Mouse (Mus musculus): ENCODE measurements around the gene Klrb1c. TPM values are rescaled to one million over a fixed set of nuclear protein-coding genes. Genes with fewer than 3 reads are reported as not detected.
"Not testable (repeated sequence)": the region's sequence is repeated elsewhere in the genome, so short reads cannot be mapped to it uniquely, and the experiment has no call there.

Klrb1c gene
- polyA plus RNA-seq, 1 experiment from 2014 or later = 0.39 TPM

- not testable (repeated sequence) for H3K9me3 ChIP-seq (replicated peaks; ENCODE audit: control insufficient read depth, low read length); H3K27ac ChIP-seq (ENCODE audit: low read length); H3K4me2 ChIP-seq (ENCODE audit: low read depth, low read length); H3K36me3 ChIP-seq (ENCODE audit: control insufficient read depth, insufficient read depth); H3K4me1 ChIP-seq (ENCODE audit: control insufficient read depth, insufficient read depth, low read length); H3K4me3 ChIP-seq (ENCODE audit: low read length); H3K9ac ChIP-seq (ENCODE audit: low read length); H3K27me3 ChIP-seq (ENCODE audit: control insufficient read depth, insufficient read depth, low read length); ATAC-seq (replicated peaks; ENCODE audit: extremely low read depth, insufficient read depth, low FRiP score)
- WGBS = 78% methylated on average over 6 of the region's 6 CpGs
Measured at GRCm38 (mm10) chr6:128747006-128747405, 42.0 kb downstream of the Klrb1c start.

GRCm38 (mm10) chr6:128737445-128737844 is 51.6 kb downstream of the Klrb1c start:
- WGBS = 76% methylated on average over 7 of the region's 7 CpGs
- H3K36me3 ChIP-seq (ENCODE audit: control insufficient read depth, insufficient read depth) = no peaks in the 10 kb centered on the region
- H3K9ac ChIP-seq (ENCODE audit: low read length) = no peak overlapping the region
- H3K4me2 ChIP-seq (ENCODE audit: low read depth, low read length) = no peak overlapping the region
- H3K4me3 ChIP-seq (ENCODE audit: low read length) = no peak overlapping the region
- no peak for ATAC-seq (replicated peaks; ENCODE audit: extremely low read depth, insufficient read depth, low FRiP score)
- H3K27ac ChIP-seq (ENCODE audit: low read length) = no peak overlapping the region
- H3K9me3 ChIP-seq (replicated peaks; ENCODE audit: control insufficient read depth, low read length) = no peaks in the 10 kb centered on the region
- no peaks in the 10 kb centered on the region for H3K27me3 ChIP-seq (ENCODE audit: control insufficient read depth, insufficient read depth, low read length)
- H3K4me1 ChIP-seq (ENCODE audit: control insufficient read depth, insufficient read depth, low read length) = no peaks in the 10 kb centered on the region

GRCm38 (mm10) chr6:128736100-128736499 is 52.9 kb downstream of the Klrb1c start:
- Histone ChIP-seq H3K27me3 (ENCODE audit: control insufficient read depth, insufficient read depth, low read length) (no peaks in the 10 kb centered on the region), H3K36me3 (ENCODE audit: control insufficient read depth, insufficient read depth) (no peaks in the 10 kb centered on the region), H3K27ac (ENCODE audit: low read length) (no peak overlapping the region), H3K4me1 (ENCODE audit: control insufficient read depth, insufficient read depth, low read length) (no peaks in the 10 kb centered on the region), H3K4me3 (ENCODE audit: low read length) (no peak overlapping the region), H3K9me3 (replicated peaks; ENCODE audit: control insufficient read depth, low read length) (no peaks in the 10 kb centered on the region), H3K9ac (ENCODE audit: low read length) (no peak overlapping the region), H3K4me2 (ENCODE audit: low read depth, low read length) (no peak overlapping the region)
- no peak for ATAC-seq (replicated peaks; ENCODE audit: extremely low read depth, insufficient read depth, low FRiP score)

GRCm38 (mm10) chr6:128734896-128735295 is 54.1 kb downstream of the Klrb1c start:
- no peaks in the 10 kb centered on the region for H3K36me3 ChIP-seq (ENCODE audit: control insufficient read depth, insufficient read depth)
- H3K27ac ChIP-seq (ENCODE audit: low read length) = no peak overlapping the region
- no peak for ATAC-seq (replicated peaks; ENCODE audit: extremely low read depth, insufficient read depth, low FRiP score)
- no peak overlapping the region for H3K9ac ChIP-seq (ENCODE audit: low read length)
- H3K4me3 ChIP-seq (ENCODE audit: low read length) = no peak overlapping the region
- H3K9me3 ChIP-seq (replicated peaks; ENCODE audit: control insufficient read depth, low read length) = no peaks in the 10 kb centered on the region
- no peaks in the 10 kb centered on the region for H3K4me1 ChIP-seq (ENCODE audit: control insufficient read depth, insufficient read depth, low read length)
- H3K4me2 ChIP-seq (ENCODE audit: low read depth, low read length) = no peak overlapping the region
- H3K27me3 ChIP-seq (ENCODE audit: control insufficient read depth, insufficient read depth, low read length) = no peaks in the 10 kb centered on the region

GRCm38 (mm10) chr6:128733908-128734679 is 54.9 kb downstream of the Klrb1c start:
- Histone ChIP-seq H3K27me3 (ENCODE audit: control insufficient read depth, insufficient read depth, low read length) (no peaks in the 10 kb centered on the region), H3K9me3 (replicated peaks; ENCODE audit: control insufficient read depth, low read length) (no peaks in the 10 kb centered on the region), H3K4me2 (ENCODE audit: low read depth, low read length) (no peak overlapping the region), H3K9ac (ENCODE audit: low read length) (no peak overlapping the region), H3K27ac (ENCODE audit: low read length) (no peak overlapping the region), H3K4me3 (ENCODE audit: low read length) (no peak overlapping the region), H3K4me1 (ENCODE audit: control insufficient read depth, insufficient read depth, low read length) (no peaks in the 10 kb centered on the region), H3K36me3 (ENCODE audit: control insufficient read depth, insufficient read depth) (no peaks in the 10 kb centered on the region)
- WGBS = 51% methylated on average over 5 of the region's 5 CpGs
- ATAC-seq (replicated peaks; ENCODE audit: extremely low read depth, insufficient read depth, low FRiP score) = no peak

GRCm38 (mm10) chr6:128732032-128732431 is 57.0 kb downstream of the Klrb1c start:
- WGBS = 74% methylated on average over 3 of the region's 3 CpGs
- Histone ChIP-seq H3K9ac (ENCODE audit: low read length) (no peak overlapping the region), H3K9me3 (replicated peaks; ENCODE audit: control insufficient read depth, low read length) (no peaks in the 10 kb centered on the region), H3K4me3 (ENCODE audit: low read length) (no peak overlapping the region), H3K36me3 (ENCODE audit: control insufficient read depth, insufficient read depth) (no peaks in the 10 kb centered on the region), H3K27me3 (ENCODE audit: control insufficient read depth, insufficient read depth, low read length) (no peaks in the 10 kb centered on the region), H3K4me1 (ENCODE audit: control insufficient read depth, insufficient read depth, low read length) (no peaks in the 10 kb centered on the region), H3K27ac (ENCODE audit: low read length) (no peak overlapping the region), H3K4me2 (ENCODE audit: low read depth, low read length) (no peak overlapping the region)
- no peak for ATAC-seq (replicated peaks; ENCODE audit: extremely low read depth, insufficient read depth, low FRiP score)

Other genes with a start within 250 kb of the Klrb1c start
- gene A2ml1, start 207.6 kb downstream of the Klrb1c start, polyA plus RNA-seq (2015; fragmentation: Nextera tagmentation; extraction: Ambion mirVana) = 1.8 and 2.0 TPM in 2 replicates
- gene Klrb1a, start 165.7 kb downstream of the Klrb1c start, polyA plus RNA-seq (2015; fragmentation: Nextera tagmentation; extraction: Ambion mirVana) = 0.17 TPM in 1 of 2 replicates, not detected in the other
- gene Clec2h, start 126.8 kb downstream of the Klrb1c start, polyA plus RNA-seq (2015; fragmentation: Nextera tagmentation; extraction: Ambion mirVana) = 1.4 TPM in 1 of 2 replicates, not detected in the other
- not detected in 2 replicates for gene Klrb1, start 66.2 kb downstream of the Klrb1c start, polyA plus RNA-seq (2015; fragmentation: Nextera tagmentation; extraction: Ambion mirVana)
- gene Gm44511, start 37.1 kb upstream of the Klrb1c start, polyA plus RNA-seq (2015; fragmentation: Nextera tagmentation; extraction: Ambion mirVana) = 0.26 TPM in 1 of 2 replicates, not detected in the other
- 0.17 and 0.49 TPM in 2 replicates for gene Klrb1b, start 37.1 kb upstream of the Klrb1c start, polyA plus RNA-seq (2015; fragmentation: Nextera tagmentation; extraction: Ambion mirVana)
- gene Clec2i, start 98.4 kb upstream of the Klrb1c start, polyA plus RNA-seq (2015; fragmentation: Nextera tagmentation; extraction: Ambion mirVana) = 0.29 and 1.2 TPM in 2 replicates
- gene BC035044, start 101.9 kb upstream of the Klrb1c start, polyA plus RNA-seq (2015; fragmentation: Nextera tagmentation; extraction: Ambion mirVana) = 1.7 and 5.3 TPM in 2 replicates
- gene Clec2g, start 145.2 kb upstream of the Klrb1c start, polyA plus RNA-seq (2015; fragmentation: Nextera tagmentation; extraction: Ambion mirVana) = not detected in 2 replicates